Mouse (Mus musculus) hindbrain, embryonic 14.5 days (tissue): ENCODE measurements at regions not wholly inside any gene's neighbourhood (a gene's known extent, or its start where the extent isn't known, plus 50 kb on each side); places are given as distances from the start of the nearest gene placed in this dataset.

Source experiments
- ATAC-seq: fragments of 200-750 bp; cut with Nextera tagmentation; 2 replicates; pipeline ENCODE4 v1.8.0; 2017; ENCODE audit warnings: moderate number of reproducible peaks, mild to moderate bottlenecking, moderate TSS enrichment, moderate library complexity; ENCODE audit not compliant: low FRiP score
- DNase-seq: peaks from one replicate; pipeline ENCODE4 v3.0.0-alpha.2; 2015; ENCODE audit warnings: low spot score
- H3K27ac ChIP-seq: fragments of 300-500 bp; sonication (generic); 2 replicates; pipeline ENCODE4 v1.5.1; 2014; ENCODE audit warnings: mild to moderate bottlenecking, moderate library complexity
- H3K27me3 ChIP-seq: fragments of 300-500 bp; sonication (generic); 2 replicates; pipeline ENCODE4 v1.6.1; 2014; ENCODE audit warnings: mild to moderate bottlenecking, low read length, mixed read lengths; ENCODE audit not compliant: control insufficient read depth, insufficient read depth
- H3K36me3 ChIP-seq: fragments of 300-500 bp; sonication (generic); replicated peaks from 2 replicates; pipeline ENCODE4 v1.6.1; 2014; ENCODE audit not compliant: control insufficient read depth, insufficient read depth
- H3K4me1 ChIP-seq: fragments of 300-500 bp; sonication (generic); replicated peaks from 2 replicates; pipeline ENCODE4 v1.6.1; 2014; ENCODE audit warnings: antibody characterized with exemption, low read length, mixed read lengths; ENCODE audit not compliant: control insufficient read depth, insufficient read depth
- H3K4me2 ChIP-seq: fragments of 300-500 bp; sonication (generic); replicated peaks from 2 replicates; pipeline ENCODE4 v1.6.1; 2014; ENCODE audit warnings: mild to moderate bottlenecking, moderate library complexity
- H3K4me3 ChIP-seq: fragments of 300-500 bp; sonication (generic); replicated peaks from 2 replicates; pipeline ENCODE4 v1.5.1; 2014; ENCODE audit warnings: mild to moderate bottlenecking, low read length
- H3K9ac ChIP-seq: fragments of 300-500 bp; sonication (generic); 2 replicates; pipeline ENCODE4 v1.6.1; 2014
- H3K9me3 ChIP-seq: fragments of 300-500 bp; sonication (generic); 2 replicates; pipeline ENCODE4 v1.6.1; 2016; ENCODE audit warnings: low read length; ENCODE audit not compliant: control insufficient read depth
- WGBS: fragments of 180-500 bp; shearing (Covaris S2); extraction: QIAGEN DNeasy Blood & Tissue Kit; methylation state at CpG from one replicate; pipeline ENCODE4 v1.1.7; 2014; 5-methylcytosine and 5-hydroxymethylcytosine counted together

- DNase-seq: no peak
- H3K9me3 ChIP-seq: no peaks in the 10 kb centered on the region
- H3K4me1 ChIP-seq: no peaks in the 10 kb centered on the region
- H3K36me3 ChIP-seq: no peaks in the 10 kb centered on the region
- no peaks in the 10 kb centered on the region for H3K27me3 ChIP-seq
- no peak overlapping the region for H3K9ac ChIP-seq
- H3K4me3 ChIP-seq: no peak overlapping the region
- no peak overlapping the region for H3K27ac ChIP-seq
- 88% methylated on average over 5 of the region's 5 CpGs for WGBS
- ATAC-seq: no peak
- no peak overlapping the region for H3K4me2 ChIP-seq
Observed at GRCm38 (mm10) chr1:163650577-163651180, 74.4 kb downstream of the Mettl11b start.

DNA sequence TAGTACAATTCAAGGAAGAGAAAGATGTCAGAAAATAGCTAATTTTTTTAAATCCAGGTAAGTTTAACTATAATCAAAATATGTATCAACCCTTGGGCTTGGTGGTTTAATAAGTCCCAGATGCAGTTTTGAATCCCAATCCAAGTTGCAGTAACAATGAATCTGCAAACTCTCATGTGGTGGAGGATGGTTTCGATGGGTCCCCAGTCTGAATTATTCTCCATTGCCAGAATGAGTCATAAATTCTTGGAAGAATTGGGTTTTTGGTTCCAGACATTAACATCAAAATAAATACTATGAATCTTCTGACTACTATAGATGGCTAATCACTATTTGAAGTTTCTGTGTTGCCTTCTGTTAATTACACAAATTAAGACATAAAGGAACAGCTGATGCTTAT lies 82.9 kb downstream of the Mettl11b start:
- WGBS: 84% methylated on average over 1 of the region's 1 CpGs
- H3K9me3 ChIP-seq: no peaks in the 10 kb centered on the region
- no peak overlapping the region for H3K4me2 ChIP-seq
- H3K4me1 ChIP-seq: no peaks in the 10 kb centered on the region
- DNase-seq (no peak), ATAC-seq (no peak)
- H3K4me3 ChIP-seq: no peak overlapping the region
- H3K27me3 ChIP-seq: no peaks in the 10 kb centered on the region
- no peaks in the 10 kb centered on the region for H3K36me3 ChIP-seq
- no peak overlapping the region for H3K9ac ChIP-seq
- no peak overlapping the region for H3K27ac ChIP-seq

DNA sequence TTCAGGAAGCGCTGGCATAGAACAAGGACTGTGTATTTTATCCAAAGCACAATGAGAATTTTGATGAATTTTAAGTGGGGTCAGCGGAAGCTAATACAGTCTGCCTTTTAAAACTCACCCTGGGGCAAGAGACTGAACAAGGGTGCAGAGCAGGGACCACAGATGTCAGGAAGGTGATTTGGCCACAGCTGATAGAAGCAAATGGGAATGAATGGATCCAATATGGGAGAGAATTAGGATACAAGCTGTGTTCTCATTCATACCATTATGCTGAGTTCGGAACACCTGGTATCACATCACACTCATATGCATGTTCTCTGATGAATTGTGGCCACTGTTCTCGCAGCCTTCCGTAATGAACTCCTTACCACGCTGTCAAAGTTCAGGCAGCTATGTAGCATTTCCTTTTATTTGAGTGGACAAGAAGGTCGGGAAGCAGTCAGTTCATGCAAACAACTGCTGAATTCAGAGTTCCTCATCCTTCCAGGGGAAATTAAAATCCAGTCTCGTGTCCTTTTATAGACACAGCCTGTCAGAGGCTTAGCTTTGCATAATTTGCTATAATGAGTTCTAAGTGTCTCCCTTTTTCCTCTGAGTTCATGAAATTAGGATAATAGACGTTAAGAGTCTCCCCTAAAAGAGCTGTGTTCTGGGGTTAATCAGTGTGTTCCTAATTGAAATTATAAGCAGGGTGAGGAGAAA lies 84.4 kb downstream of the Mettl11b start:
- Histone ChIP-seq H3K9me3 (no peaks in the 10 kb centered on the region), H3K27me3 (no peaks in the 10 kb centered on the region), H3K4me2 (no peak overlapping the region), H3K4me3 (no peak overlapping the region), H3K36me3 (no peaks in the 10 kb centered on the region), H3K27ac (no peak overlapping the region), H3K9ac (no peak overlapping the region), H3K4me1 (no peaks in the 10 kb centered on the region)
- 0 out of 2 replicates have a peak, but pooled peaks have one; percentile 27 for ATAC-seq
- 38% methylated on average over 9 of the region's 9 CpGs for WGBS
- no peak for DNase-seq

GRCm38 (mm10) chr1:163630291-163630812 lies 94.7 kb downstream of the Mettl11b start:
- H3K9ac ChIP-seq: no peak overlapping the region
- 95% methylated on average over 5 of the region's 5 CpGs for WGBS
- no peaks in the 10 kb centered on the region for H3K27me3 ChIP-seq
- no peaks in the 10 kb centered on the region for H3K4me1 ChIP-seq
- no peak overlapping the region for H3K4me2 ChIP-seq
- DNase-seq: no peak
- H3K36me3 ChIP-seq: no peaks in the 10 kb centered on the region
- H3K27ac ChIP-seq: no peak overlapping the region
- no peak overlapping the region for H3K4me3 ChIP-seq
- H3K9me3 ChIP-seq: no peaks in the 10 kb centered on the region
- ATAC-seq: no peak

DNA sequence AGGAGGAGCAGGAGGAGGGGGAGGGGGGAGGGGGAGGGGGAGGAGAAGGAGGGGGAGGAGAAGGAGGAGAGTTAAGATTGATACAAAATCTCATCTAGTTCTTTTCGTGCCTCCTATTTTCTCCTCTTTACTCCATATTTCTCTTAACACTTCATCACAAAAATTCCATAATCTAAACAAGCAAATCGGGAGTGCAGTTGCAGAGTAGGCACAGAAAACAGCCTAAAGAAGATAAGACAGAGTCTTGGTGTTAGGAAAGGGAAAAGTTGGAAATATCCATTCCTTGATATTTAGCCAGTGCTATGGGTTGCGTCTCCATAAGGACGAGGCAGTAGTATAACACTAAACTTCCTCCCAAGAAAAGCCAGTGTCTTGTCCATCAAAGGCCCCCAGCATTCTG lies 100.1 kb downstream of the Mettl11b start:
- Histone ChIP-seq H3K9me3 (no peaks in the 10 kb centered on the region), H3K4me1 (no peaks in the 10 kb centered on the region), H3K4me2 (no peak overlapping the region), H3K27ac (no peak overlapping the region), H3K27me3 (no peaks in the 10 kb centered on the region), H3K4me3 (no peak overlapping the region), H3K36me3 (no peaks in the 10 kb centered on the region), H3K9ac (no peak overlapping the region)
- 93% methylated on average over 4 of the region's 4 CpGs for WGBS
- DNase-seq (no peak), ATAC-seq (no peak)

DNA sequence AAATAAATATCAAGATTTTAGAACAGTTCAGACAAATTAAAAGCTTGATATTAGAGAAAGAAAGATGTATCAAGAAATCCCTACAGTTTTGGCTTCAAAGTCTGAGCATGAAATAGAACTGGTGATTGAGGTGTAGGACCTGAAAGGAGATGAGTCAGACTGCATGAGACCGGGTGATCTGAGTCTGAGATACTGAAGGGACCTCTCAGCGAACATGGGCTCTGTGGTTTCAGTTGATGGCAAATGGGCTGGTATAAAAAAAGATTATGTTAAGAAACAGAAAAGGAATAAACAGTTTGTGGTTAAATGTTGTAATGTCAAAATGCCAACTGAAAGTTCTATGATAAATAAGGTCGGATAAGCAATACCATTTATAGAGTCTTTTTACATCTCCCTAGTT lies 103.7 kb downstream of the Mettl11b start:
- H3K36me3 ChIP-seq: no peaks in the 10 kb centered on the region
- no peaks in the 10 kb centered on the region for H3K4me1 ChIP-seq
- 91% methylated on average over 3 of the region's 3 CpGs for WGBS
- DNase-seq (no peak), ATAC-seq (no peak)
- no peaks in the 10 kb centered on the region for H3K27me3 ChIP-seq
- H3K4me3 ChIP-seq: no peak overlapping the region
- no peak overlapping the region for H3K9ac ChIP-seq
- H3K9me3 ChIP-seq: no peaks in the 10 kb centered on the region
- H3K27ac ChIP-seq: no peak overlapping the region
- no peak overlapping the region for H3K4me2 ChIP-seq

GRCm38 (mm10) chr1:163619831-163620230 lies 105.2 kb downstream of the Mettl11b start:
- H3K36me3 ChIP-seq: no peaks in the 10 kb centered on the region
- H3K9ac ChIP-seq: no peak overlapping the region
- ATAC-seq (no peak), DNase-seq (no peak)
- H3K9me3 ChIP-seq: no peaks in the 10 kb centered on the region
- WGBS: 66% methylated on average over 7 of the region's 7 CpGs
- H3K27me3 ChIP-seq: no peaks in the 10 kb centered on the region
- no peaks in the 10 kb centered on the region for H3K4me1 ChIP-seq
- H3K27ac ChIP-seq: no peak overlapping the region
- no peak overlapping the region for H3K4me2 ChIP-seq
- H3K4me3 ChIP-seq: no peak overlapping the region

GRCm38 (mm10) chr1:163618132-163618531 lies 106.9 kb downstream of the Mettl11b start:
- Histone ChIP-seq H3K9me3 (no peaks in the 10 kb centered on the region), H3K4me1 (no peaks in the 10 kb centered on the region), H3K27me3 (no peaks in the 10 kb centered on the region), H3K4me2 (no peak overlapping the region), H3K4me3 (no peak overlapping the region), H3K36me3 (no peaks in the 10 kb centered on the region), H3K9ac (no peak overlapping the region), H3K27ac (no peak overlapping the region)
- DNase-seq: peak; percentile 24
- ATAC-seq: peak; percentile 43; the same call in 1 of the 2 replicates
- WGBS: 23% methylated on average over 3 of the region's 3 CpGs

DNA sequence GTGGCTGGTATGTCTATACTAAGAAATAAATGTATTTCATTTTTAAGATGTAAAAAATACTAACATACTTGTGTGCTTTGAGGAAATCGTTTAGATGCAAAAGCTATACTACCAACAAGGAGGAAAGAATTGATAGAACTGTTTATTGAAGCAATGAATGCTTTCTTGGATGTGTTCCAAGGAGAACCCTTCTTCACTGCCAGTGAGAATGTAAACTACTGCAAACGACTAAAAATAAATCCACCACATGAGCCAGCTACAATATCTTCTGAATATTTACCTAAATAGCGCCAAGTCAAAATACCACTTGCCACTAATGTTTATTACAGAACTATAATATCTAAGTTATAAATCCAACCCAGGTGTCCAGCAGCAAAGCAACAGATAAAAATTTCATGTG lies 108.4 kb downstream of the Mettl11b start:
- DNase-seq: peak; percentile 26
- no peaks in the 10 kb centered on the region for H3K9me3 ChIP-seq
- H3K4me2 ChIP-seq: no peak overlapping the region
- no peak overlapping the region for H3K27ac ChIP-seq
- no peaks in the 10 kb centered on the region for H3K27me3 ChIP-seq
- H3K36me3 ChIP-seq: no peaks in the 10 kb centered on the region
- no peak overlapping the region for H3K4me3 ChIP-seq
- no peak overlapping the region for H3K9ac ChIP-seq
- WGBS: 76% methylated on average over 3 of the region's 3 CpGs
- no peak for ATAC-seq
- H3K4me1 ChIP-seq: no peaks in the 10 kb centered on the region
